Mouse (Mus musculus) kidney, embryonic 14.5 days (tissue): ENCODE data around the gene Xntrpc. TPM values are rescaled to one million over a fixed set of nuclear protein-coding genes. Genes with fewer than 3 reads are reported as not detected.

ENCODE experiments used
- ATAC-seq: fragments of 200-750 bp; cut with Nextera tagmentation; 2 replicates; pipeline ENCODE4 v1.8.0; 2017; ENCODE audit warnings: moderate number of reproducible peaks, mild to moderate bottlenecking, moderate TSS enrichment, moderate library complexity; ENCODE audit not compliant: low FRiP score, low TSS enrichment
- H3K27ac ChIP-seq: fragments of 300-500 bp; sonication (generic); 2 replicates; pipeline ENCODE4 v1.5.1; 2014; ENCODE audit warnings: low read depth, mild to moderate bottlenecking, low read length, moderate library complexity, mixed read lengths
- H3K27me3 ChIP-seq: fragments of 300-500 bp; sonication (generic); 2 replicates; pipeline ENCODE4 v1.6.1; 2014; ENCODE audit warnings: mild to moderate bottlenecking, low read length; ENCODE audit not compliant: control insufficient read depth, insufficient read depth
- H3K36me3 ChIP-seq: fragments of 300-500 bp; sonication (generic); 2 replicates; pipeline ENCODE4 v1.6.1; 2014; ENCODE audit warnings: low read length, mixed read lengths; ENCODE audit not compliant: control insufficient read depth, insufficient read depth
- H3K4me1 ChIP-seq: fragments of 300-500 bp; sonication (generic); 2 replicates; pipeline ENCODE4 v1.6.1; 2014; ENCODE audit warnings: low read length, mixed read lengths; ENCODE audit not compliant: control insufficient read depth, insufficient read depth
- H3K4me2 ChIP-seq: fragments of 300-500 bp; sonication (generic); replicated peaks from 2 replicates; pipeline ENCODE4 v1.6.1; 2014; ENCODE audit warnings: low read depth, mild to moderate bottlenecking, low read length
- H3K4me3 ChIP-seq: fragments of 300-500 bp; sonication (generic); 2 replicates; pipeline ENCODE4 v1.5.1; 2014; ENCODE audit warnings: mild to moderate bottlenecking, low read length
- H3K9ac ChIP-seq: fragments of 300-500 bp; sonication (generic); 2 replicates; pipeline ENCODE4 v1.6.1; 2014; ENCODE audit warnings: low read depth, mild to moderate bottlenecking, low read length, moderate library complexity
- H3K9me3 ChIP-seq: fragments of 300-500 bp; sonication (generic); 2 replicates; pipeline ENCODE4 v1.6.1; 2016; ENCODE audit warnings: low read length; ENCODE audit not compliant: control insufficient read depth
- WGBS: fragments of 180-500 bp; shearing (Covaris S2); extraction: QIAGEN DNeasy Blood & Tissue Kit; methylation state at CpG from one replicate; pipeline ENCODE4 v1.1.7; 2014; 5-methylcytosine and 5-hydroxymethylcytosine counted together
- polyA plus RNA-seq: library from polyadenylated mRNA; unstranded; fragments of >200 nt; fragmentation: Nextera tagmentation; extraction: Ambion mirVana; gene quantifications from 2 replicates; pipeline ENCODE4 v1.2.1, GENCODE M21; 2014

Xntrpc gene
- polyA plus RNA-seq, 1 experiment from 2014 or later = 1.6 TPM

- Histone ChIP-seq H3K27ac (no peak overlapping the region; the same call in 1 of the 2 replicates), H3K9ac (no peak overlapping the region)
- WGBS = 2% methylated on average over 30 of the region's 30 CpGs
Observed at GRCm38 (mm10) chr7:102099760-102100661, 34.5 kb downstream of the Xntrpc start.

GRCm38 (mm10) chr7:102100868-102101267 lies 35.4 kb downstream of the Xntrpc start:
- ATAC-seq = peak; percentile 3; the same call in 1 of the 2 replicates
- WGBS = 25% methylated on average over 5 of the region's 5 CpGs
- Histone ChIP-seq H3K4me1 (peaks cover 9% of the 10 kb centered on the region), H3K4me3 (no peak overlapping the region), H3K27ac (no peak overlapping the region; the same call in 1 of the 2 replicates), H3K9ac (no peak overlapping the region), H3K27me3 (no peaks in the 10 kb centered on the region), H3K4me2 (peak overlapping the region; percentile 53; the same call in 1 of the 2 replicates), H3K9me3 (no peaks in the 10 kb centered on the region), H3K36me3 (no peaks in the 10 kb centered on the region)

More at GRCm38 (mm10) chr7:102099760-102100661, 34.5 kb downstream of the Xntrpc start:
- Histone ChIP-seq H3K4me1 (peaks cover 9% of the 10 kb centered on the region), H3K27me3 (no peaks in the 10 kb centered on the region), H3K9me3 (no peaks in the 10 kb centered on the region), H3K36me3 (no peaks in the 10 kb centered on the region), H3K4me3 (peak overlapping the region; percentile 22), H3K4me2 (peak overlapping the region; percentile 53)
- ATAC-seq = peak; percentile 80

GRCm38 (mm10) chr7:102101487-102101886 lies 36.0 kb downstream of the Xntrpc start, which contains the start of gene Art1:
TSS of gene Art1 (plus strand) at chr7:102101743.
- WGBS = 31% methylated on average over 5 of the region's 5 CpGs
- H3K27ac ChIP-seq = no peak within 1 kb of the TSS; the same call in 1 of the 2 replicates

GRCm38 (mm10) chr7:102102241-102102640 lies 36.7 kb downstream of the Xntrpc start:
- 46% methylated on average over 8 of the region's 8 CpGs for WGBS
- Histone ChIP-seq H3K4me2 (no peak overlapping the region), H3K9me3 (no peaks in the 10 kb centered on the region), H3K4me1 (peaks cover 14% of the 10 kb centered on the region), H3K9ac (no peak overlapping the region), H3K4me3 (no peak overlapping the region), H3K27ac (no peak overlapping the region), H3K36me3 (no peaks in the 10 kb centered on the region), H3K27me3 (no peaks in the 10 kb centered on the region)
- no peak for ATAC-seq

More at GRCm38 (mm10) chr7:102101487-102101886, 36.0 kb downstream of the Xntrpc start, which contains the start of gene Art1:
- Histone ChIP-seq H3K9me3 (no peaks in the 10 kb centered on the region), H3K9ac (no peak within 1 kb of the TSS), H3K4me3 (no peak within 1 kb of the TSS), H3K4me2 (peak within 1 kb of the TSS; percentile 53), H3K27me3 (no peaks in the 10 kb centered on the region), H3K4me1 (peaks cover 9% of the 10 kb centered on the region), H3K36me3 (no peaks in the 10 kb centered on the region)
- no peak for ATAC-seq

GRCm38 (mm10) chr7:102102696-102103095 lies 37.2 kb downstream of the Xntrpc start:
- ATAC-seq = no peak
- Histone ChIP-seq H3K27ac (no peak overlapping the region), H3K27me3 (no peaks in the 10 kb centered on the region), H3K9me3 (no peaks in the 10 kb centered on the region), H3K4me3 (no peak overlapping the region), H3K9ac (no peak overlapping the region), H3K4me2 (no peak overlapping the region), H3K36me3 (no peaks in the 10 kb centered on the region), H3K4me1 (peaks cover 14% of the 10 kb centered on the region)
- WGBS = 39% methylated on average over 6 of the region's 6 CpGs

- no peak overlapping the region for H3K9ac ChIP-seq
- H3K4me3 ChIP-seq = no peak overlapping the region
- no peaks in the 10 kb centered on the region for H3K36me3 ChIP-seq
- no peak overlapping the region for H3K27ac ChIP-seq
- no peak for ATAC-seq
- no peaks in the 10 kb centered on the region for H3K9me3 ChIP-seq
- no peaks in the 10 kb centered on the region for H3K27me3 ChIP-seq
- no peak overlapping the region for H3K4me2 ChIP-seq
- WGBS = 78% methylated on average over 2 of the region's 2 CpGs
- H3K4me1 ChIP-seq = peaks cover 14% of the 10 kb centered on the region
Observed at GRCm38 (mm10) chr7:102103555-102103954, 38.0 kb downstream of the Xntrpc start.

GRCm38 (mm10) chr7:102104126-102104525 lies 38.6 kb downstream of the Xntrpc start:
- no peak overlapping the region for H3K4me2 ChIP-seq
- no peak overlapping the region for H3K27ac ChIP-seq
- no peaks in the 10 kb centered on the region for H3K27me3 ChIP-seq
- H3K36me3 ChIP-seq = no peaks in the 10 kb centered on the region
- no peak for ATAC-seq
- no peak overlapping the region for H3K4me3 ChIP-seq
- no peaks in the 10 kb centered on the region for H3K9me3 ChIP-seq
- H3K9ac ChIP-seq = no peak overlapping the region
- peaks cover 10% of the 10 kb centered on the region for H3K4me1 ChIP-seq
- 68% methylated on average over 5 of the region's 5 CpGs for WGBS

- Histone ChIP-seq H3K9ac (peak overlapping the region; percentile 50; the same call in 1 of the 2 replicates), H3K27ac (no peak overlapping the region), H3K36me3 (no peaks in the 10 kb centered on the region), H3K9me3 (no peaks in the 10 kb centered on the region), H3K4me3 (peak overlapping the region; percentile 22), H3K4me1 (peaks cover 5% of the 10 kb centered on the region; the same call in 1 of the 2 replicates), H3K4me2 (peak overlapping the region; percentile 53), H3K27me3 (no peaks in the 10 kb centered on the region)
- ATAC-seq = peak; percentile 33; the same call in 1 of the 2 replicates
- 18% methylated on average over 23 of the region's 23 CpGs for WGBS
Observed at GRCm38 (mm10) chr7:102106700-102107141, 41.2 kb downstream of the Xntrpc start.

- H3K4me2 ChIP-seq = no peak overlapping the region
- ATAC-seq = no peak
- H3K27ac ChIP-seq = no peak overlapping the region
- H3K27me3 ChIP-seq = no peaks in the 10 kb centered on the region
- no peak overlapping the region for H3K4me3 ChIP-seq
- 100% methylated on average over 1 of the region's 1 CpGs for WGBS
- H3K36me3 ChIP-seq = no peaks in the 10 kb centered on the region
- no peaks in the 10 kb centered on the region for H3K9me3 ChIP-seq
- peaks cover 5% of the 10 kb centered on the region; the same call in 1 of the 2 replicates for H3K4me1 ChIP-seq
- no peak overlapping the region for H3K9ac ChIP-seq
Observed at GRCm38 (mm10) chr7:102108206-102108605, 42.7 kb downstream of the Xntrpc start.
